Mouse (Mus musculus) testis, adult 2 months (tissue): ENCODE results near the gene Olfr644.

Experiments
- CTCF ChIP-seq: fragments of 200-500 bp; IDR thresholded peaks from 2 replicates; pipeline ENCODE4 v1.5.1; 2012; ENCODE audit warnings: low read depth, mild to moderate bottlenecking, inconsistent platforms, low read length, moderate library complexity; ENCODE audit not compliant: control insufficient read depth, insufficient read depth, insufficient replicate concordance
- POLR2A ChIP-seq: fragments of 200-500 bp; IDR thresholded peaks from 2 replicates; pipeline ENCODE4 v1.6.1; 2012; ENCODE audit warnings: low read depth, mild to moderate bottlenecking, inconsistent platforms, low read length, moderate library complexity; ENCODE audit not compliant: control insufficient read depth

DNA sequence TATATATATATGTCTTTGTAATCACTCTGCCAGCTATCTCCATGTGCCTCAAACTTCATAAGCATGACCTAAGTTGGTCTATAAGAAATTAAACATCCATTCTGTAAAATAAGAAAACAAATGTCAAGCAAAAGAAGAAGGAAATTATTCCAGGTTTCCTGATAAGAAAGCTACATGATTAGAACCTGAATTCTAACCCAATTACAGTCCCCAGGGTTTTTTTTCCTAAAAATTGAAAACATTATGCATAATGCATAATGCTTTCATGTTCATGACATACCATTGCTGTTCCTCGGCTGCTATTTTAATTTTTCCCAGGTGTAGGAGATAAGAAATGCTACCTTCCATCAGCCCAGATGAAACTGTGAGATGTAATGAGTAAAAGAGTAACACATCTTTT lies 13.7 kb upstream of the Olfr644 start, which contains the start of gene Olfr645:
- TF ChIP-seq CTCF (no peak), POLR2A (no peak)
